Mouse (Mus musculus) MN1 (cell line): ENCODE results near the gene 4930523C07Rik.
A peak's percentile ranks its signal among the peaks of the same experiment; 100 is the strongest.

Experiments used
- DNase-seq: peaks from one replicate; pipeline ENCODE4 v3.0.0-alpha.2; 2016; ENCODE audit warnings: low spot score

4930523C07Rik gene

DNA sequence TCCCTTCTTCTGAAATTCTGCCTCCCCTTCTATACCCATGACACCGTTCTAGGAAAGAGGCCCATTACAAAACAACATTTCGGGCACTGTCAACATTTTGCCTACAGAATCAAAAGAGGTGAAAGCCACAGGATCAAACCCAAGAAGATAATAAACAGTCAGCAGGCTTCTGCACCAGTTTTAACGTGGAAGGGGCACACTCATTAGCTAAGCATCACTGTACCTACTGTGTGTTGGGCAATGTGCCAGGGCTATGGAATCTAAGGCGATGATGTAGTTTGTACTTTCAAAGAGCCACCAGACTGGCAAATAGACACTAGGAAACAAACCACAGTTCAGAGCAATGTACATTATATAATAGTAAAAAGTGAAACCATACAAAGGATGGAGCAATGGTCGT is 1.8 kb downstream of the 4930523C07Rik start:
- DNase-seq, result no peak

DNA sequence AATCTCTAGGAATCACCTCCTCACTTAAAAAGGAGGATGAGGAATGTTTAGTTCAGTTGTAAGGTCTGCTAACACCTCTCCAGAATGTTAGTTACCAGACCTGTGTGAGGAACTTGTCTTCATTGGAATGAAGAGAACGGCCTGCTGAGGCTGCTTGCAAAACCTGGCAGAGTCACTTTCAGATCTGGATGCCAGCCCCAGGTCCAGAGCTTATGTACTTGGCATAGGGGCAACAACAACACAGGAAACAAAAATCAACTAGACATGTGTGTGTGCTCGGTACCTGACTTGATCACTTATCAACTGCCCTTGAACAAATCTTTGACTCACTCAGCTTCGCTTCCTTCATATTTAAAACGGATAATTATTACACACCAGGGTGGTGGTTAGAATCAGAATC is 2.6 kb downstream of the 4930523C07Rik start:
- no peak for DNase-seq

DNA sequence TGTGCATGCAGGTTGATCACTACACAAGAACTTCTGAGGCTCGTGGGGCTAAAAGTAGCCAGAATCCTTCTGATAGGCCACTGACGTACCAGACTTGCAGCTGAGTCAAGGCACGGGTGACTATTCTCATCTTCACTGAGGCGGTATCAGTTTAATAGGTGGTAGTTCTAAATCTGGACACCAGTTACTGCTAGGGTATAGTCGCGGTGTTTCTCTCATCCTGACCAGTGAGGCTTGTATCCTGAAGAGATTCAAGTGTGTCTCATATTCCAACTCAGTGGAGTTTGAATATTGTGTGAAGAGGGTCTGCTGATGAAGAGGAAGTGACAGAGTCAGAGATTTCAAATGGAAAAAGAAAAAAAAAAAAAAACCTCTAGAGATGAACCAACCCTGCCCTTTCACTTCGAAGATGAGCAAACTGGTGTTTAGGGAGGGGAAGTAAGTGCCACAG is 3.3 kb downstream of the 4930523C07Rik start:
- DNase-seq, result no peak

DNA sequence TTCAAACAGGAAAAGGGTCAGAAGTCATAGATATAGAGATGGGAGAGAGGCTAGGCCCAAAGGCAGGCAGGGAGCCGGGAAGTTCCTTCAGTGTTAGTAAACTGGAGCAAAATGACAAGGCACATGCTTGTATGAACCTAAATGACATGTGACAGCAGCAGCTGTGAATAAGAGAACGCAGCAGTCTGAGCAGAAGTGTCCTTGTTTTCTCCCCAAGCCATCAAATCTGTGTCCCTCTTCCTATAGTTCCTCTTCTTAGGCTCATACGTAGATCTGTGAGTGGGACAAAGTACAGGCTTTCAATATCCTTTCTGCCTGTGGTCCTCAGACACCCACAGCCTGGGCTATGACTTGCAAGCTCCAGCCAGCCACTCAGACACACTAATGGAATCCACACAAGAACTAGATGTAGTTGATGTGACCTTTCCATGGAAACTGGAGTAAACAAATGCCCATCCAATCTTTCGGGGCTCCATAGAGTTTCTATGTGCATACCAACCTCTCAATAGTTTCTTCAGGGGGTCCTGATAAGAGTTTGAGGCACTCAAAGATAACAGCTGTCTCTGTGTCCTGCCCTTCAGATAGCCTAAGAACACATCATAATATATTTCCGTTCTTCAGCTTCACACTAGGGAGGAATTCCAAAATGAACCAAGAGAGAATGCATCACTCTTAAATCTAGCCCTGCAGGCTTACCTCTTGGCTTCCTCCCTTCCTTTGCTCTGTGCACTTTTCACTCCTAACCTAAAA is 5.1 kb downstream of the 4930523C07Rik start:
- DNase-seq, result no peak

DNA sequence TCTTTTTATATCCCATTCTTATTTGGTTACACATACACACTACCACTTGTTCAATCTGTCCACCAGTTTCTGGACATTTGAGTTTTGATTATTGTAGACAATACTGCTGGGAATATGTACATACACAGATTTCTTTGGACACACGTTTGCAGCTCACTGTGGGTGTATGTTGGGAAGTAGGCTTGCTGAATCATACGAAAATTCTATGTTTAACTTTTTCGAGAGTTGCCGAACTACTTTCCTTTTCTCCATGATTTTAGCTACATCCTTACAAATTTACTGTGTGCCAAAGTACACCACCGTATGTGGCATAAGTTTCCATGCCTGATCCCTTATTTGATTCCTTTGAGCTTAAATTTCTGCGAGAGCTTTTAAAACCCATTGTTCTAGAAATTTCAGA is 6.7 kb downstream of the 4930523C07Rik start:
- DNase-seq, result no peak

DNA sequence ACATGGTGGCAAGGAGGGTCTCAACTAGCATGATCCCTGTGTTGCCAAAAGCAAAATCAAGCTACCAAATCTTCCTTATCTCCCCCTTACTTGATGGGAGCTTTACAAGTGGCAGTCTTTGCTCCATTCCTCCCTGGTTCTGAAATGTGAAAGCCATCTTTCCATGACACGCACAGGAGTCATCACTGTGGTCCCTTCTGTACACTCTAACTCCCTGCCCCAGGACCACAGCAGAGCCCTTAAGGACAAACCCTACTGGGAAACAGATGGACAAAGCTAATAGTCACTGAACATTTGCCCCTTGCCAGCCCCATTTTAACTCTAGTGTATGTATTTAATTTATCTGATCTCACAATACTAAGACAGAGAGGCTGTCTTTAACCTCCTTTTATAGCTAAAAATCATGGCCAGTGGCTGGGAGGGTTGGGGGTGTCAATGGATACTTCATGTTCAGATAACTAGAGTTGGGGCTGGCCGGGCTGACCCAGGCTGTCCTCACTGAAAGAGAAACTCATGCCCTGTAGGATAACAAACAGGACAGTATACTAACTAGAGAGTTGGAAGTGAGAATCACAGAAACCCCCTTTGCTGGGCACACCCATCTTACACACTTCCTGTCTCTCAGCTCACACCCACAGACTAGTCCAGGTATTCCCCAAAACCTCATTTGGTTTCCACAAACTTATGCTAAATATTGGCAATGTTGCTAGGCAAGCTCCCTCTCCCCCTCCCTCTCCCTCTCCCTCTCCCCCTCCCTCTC is 8.6 kb downstream of the 4930523C07Rik start:
- DNase-seq, result no peak

DNA sequence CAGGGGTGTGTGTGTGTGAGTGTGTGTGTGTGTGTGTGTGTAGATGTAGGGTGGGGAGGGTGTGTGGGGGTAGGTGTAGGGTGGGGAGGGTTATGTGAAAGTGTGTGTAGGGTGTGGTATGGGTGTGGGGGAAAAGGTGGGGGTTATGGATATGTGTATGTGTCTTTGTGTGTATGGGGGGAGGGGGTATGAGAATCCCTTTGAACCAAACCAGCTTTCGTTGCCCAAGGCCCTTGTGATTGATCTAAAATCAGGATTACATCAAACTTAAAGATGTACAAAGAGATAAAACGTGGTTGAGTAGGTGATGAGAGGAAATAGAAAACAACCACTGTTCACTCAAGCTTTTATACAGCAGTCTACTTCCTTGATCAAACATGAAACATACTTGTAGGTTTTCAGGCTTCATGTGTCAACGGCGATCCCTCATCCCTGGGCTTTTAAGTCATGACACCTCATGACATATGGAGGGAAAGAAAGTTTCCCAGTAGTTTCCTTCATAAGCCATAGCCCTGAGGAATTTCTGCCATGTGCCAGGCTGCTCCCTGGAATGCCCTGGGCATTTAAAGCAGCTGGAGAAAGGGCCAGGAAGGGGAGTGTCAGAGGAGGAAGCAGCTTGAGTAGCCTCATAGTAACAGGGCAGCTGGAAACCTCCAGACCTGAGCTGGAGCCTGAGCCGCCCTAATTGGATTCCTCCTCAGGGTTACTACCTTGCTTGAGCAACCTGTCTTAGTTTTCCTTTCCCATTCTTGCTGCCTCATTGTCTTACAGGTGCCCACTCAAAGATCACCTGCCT is 9.5 kb downstream of the 4930523C07Rik start:
- no peak for DNase-seq

DNA sequence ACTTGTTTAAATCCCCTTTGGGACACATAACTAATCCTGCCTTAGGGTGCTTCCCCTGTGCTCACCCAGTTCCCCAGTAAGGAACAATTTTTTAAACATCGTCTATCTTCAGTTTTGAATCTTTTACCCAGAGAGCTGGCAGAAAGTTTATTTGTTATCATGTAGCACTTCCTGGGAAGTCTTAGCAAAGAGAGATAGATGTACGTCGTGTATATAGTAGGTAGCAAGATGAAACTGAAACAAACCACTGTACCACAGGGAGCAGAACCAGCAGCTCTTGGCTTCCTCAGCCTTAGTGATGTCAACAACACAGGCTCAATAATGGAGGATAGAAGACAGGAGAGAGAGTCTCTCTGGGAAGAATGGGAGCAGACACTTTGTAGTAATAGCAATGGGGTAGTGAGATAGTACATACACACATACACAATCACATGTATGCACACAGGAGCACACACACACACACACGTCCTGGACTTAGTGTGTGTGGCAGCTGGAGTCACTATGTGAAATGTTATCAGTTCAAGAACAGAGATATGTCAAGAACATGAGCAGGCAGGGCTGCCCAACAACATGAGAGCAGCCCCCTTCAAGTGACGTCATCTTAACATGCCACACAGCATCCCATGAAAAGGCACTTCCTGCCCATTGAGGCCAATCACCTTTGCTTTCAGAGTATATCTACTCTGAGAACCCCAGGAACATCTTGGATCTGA is 10.3 kb downstream of the 4930523C07Rik start:
- no peak for DNase-seq

DNA sequence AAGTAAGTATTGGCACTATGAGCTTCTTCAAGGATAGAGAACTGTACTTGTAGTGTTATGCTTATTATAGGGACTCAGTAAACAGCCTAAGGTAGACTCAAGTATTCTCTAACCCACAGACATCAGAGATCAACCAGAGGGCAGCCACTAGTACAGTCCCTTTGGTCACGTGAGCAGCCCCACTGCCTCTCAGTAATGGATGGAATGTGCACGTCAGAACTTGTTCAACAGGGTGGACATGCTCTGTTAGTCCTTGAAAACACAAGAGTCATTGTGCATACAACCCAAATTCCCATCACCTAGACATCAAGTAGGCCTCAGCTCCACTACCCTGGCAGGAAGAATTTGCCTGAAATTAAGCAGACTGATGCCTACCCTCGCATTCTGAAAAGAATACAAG is 13.5 kb downstream of the 4930523C07Rik start:
- no peak for DNase-seq

DNA sequence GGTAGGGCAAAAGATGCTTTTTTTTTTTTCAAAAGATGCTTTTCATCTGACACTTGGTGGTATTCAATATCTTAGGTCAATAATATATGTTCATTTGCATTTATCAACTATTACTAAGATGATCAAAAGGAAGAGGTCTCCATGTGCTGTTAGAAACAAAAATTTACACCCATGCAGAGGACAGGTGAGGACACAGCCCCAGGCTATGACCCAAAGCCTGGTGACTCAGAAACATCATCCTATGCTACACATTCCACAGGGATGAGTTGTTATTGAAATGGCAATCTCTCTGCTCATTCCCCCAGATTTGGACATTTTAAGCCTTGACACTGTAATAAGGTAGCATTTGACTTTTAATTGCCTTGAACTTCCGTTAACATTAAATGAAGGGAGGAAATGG is 15.7 kb downstream of the 4930523C07Rik start:
- DNase-seq, result no peak

DNA sequence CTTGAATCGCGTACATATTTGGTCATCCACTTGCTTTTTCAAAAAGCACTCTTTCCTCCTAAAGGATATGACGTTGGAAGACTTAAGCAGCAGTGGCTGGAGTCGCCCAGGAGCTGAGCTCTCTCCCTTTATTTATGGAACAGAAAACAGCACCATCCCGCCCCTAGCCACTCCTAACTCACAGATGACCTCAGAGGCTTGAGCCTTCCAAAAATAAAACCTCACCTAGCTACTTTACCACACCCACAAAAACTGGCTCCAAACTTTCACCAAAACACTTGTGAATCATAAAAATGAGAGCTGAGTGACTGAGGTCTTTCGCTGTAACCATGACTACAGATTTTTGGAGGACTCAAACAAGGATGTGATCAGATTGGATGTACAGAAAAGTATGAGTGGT is 16.4 kb downstream of the 4930523C07Rik start:
- DNase-seq, result no peak

DNA sequence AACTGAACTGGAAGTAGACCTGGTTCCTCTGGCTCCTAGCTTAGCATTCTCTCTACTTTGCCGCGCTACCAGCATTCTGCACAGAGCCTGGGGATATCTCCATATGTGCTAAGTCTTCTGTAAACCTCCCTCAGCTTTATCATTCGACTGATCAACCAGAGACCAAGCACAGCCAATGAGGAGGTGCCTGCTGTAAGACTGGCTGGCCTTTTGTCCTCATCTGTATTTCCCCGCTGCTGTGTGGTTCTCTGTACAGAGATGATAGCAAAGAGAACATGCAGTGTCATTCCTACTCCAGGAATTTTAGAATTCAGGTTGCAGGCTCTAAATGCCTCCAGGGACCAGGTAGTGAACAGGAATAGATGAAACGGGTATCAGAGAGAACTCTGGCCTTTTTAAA is 17.1 kb downstream of the 4930523C07Rik start:
- DNase-seq, result no peak

DNA sequence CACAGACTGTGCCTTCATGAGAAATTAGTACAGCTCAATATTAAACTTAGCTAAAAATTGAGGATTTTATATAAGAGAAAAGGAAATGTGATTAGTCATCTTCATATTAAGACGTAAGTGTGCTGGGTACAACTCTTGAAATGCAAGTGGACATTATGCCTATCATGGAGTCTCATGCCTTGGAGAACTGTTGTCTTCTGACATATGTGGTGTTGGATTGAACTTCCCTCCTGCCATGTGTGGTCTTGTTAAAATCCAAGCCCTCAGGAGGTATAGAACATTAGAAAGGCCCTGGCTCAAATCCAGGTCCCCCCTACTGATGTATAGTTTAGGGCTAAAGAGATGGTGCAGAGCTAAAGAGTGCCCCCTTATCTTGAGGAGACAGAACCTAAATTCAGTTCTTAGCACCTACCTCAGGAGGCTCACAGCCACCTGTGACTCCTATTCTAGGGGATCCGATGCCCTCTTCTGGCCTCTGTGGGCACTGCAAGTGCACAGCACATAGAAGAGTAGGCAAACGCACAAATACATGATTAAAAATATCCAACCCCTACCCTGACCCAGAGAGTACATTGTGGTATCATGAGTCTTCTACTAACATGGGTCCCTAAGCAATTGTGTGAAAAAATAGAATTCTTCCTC is 17.7 kb downstream of the 4930523C07Rik start:
- DNase-seq, result no peak

DNA sequence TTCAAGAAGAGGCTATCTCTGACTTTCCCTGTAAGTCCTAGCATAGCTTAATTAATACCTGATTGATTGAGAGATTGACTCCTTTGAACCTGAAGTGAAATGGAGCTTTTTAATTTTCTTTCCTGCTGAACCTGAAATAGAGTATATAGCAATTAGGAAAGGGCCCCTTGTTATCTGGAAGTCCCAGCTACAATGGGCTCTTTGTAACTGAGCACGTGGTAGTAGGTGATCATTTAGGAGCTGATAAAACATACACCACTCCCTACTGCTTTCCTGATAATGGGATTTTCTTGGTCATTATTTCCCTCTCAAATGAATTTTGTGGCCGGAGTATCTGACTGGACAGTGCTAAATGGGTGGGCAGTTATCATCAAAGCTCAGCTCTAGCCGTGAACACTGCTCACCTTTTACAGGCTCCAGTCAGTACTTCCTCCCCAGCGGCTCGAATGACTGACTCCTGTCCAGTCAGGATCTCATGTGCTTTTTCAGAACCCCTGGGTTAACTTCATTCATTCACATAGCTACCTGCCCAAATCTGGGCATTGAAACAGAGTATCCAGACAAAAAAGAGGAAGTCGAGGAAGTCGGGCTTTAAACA is 20.5 kb downstream of the 4930523C07Rik start:
- DNase-seq, result no peak

DNA sequence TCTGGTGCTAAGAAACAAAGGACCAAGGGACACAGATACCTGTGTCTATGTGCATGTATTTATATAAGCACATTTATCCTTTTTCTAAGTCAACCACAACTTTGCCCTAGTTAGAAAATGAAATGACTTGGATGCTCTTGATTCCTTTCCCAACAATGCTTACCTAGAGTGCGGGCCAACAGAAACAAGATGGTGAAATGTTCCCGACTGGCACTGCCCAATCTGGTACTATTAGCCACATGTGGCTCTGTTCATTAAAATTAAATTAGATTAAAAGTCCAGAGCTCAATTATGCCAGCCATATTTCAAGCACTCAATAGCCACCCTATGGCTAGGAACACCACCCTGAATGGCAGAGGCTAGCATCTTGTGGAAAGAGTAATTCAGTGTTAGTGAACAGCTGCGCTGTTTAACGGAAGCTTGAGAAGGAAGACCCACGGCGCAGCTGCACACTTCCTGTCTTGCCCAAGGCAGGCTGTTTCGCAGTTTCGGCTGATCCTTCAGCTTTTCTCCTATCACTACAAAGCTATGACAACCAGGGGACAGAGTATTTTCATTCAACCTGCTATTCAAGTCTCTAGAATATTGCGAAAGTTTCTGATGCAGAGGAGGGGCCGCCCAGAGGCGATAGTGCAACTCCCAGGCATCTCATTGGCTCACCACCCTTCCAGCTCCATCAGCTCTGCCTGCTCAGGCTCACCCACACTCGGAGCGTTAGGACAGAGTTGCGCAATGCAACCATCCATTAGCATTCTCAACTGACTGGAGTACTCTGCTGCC is 34.9 kb downstream of the 4930523C07Rik start:
- no peak for DNase-seq

DNA sequence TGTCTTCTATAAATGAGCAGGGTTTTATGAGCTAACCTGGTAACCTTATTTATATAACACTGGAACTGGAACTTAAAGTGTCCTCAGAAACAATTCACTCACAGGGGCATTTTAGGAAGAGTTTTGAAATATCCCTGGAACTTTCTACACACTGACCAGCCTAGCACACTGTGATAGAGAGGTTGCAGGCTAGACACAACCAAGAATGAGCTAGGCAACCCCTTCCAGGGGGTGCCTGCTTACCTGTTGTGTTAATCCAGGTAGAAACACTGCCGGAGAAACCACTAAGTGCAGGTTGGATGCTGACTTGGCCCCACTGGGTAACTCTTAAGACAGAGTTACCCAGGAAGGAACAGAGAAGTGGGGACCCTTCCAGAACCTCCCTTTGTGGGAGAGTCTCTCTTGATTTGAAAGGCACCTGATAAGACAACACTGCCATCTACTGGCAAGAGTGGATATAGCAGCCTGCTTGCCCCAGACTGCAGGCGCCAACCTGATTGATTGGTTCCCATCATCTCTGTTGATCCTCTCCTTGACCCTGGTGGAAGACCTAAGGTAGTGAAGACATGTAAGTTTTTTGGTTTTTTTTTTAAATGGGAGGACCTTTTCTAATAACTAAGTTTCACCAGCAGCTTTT is 36.7 kb downstream of the 4930523C07Rik start:
- peak; percentile 71 for DNase-seq

DNA sequence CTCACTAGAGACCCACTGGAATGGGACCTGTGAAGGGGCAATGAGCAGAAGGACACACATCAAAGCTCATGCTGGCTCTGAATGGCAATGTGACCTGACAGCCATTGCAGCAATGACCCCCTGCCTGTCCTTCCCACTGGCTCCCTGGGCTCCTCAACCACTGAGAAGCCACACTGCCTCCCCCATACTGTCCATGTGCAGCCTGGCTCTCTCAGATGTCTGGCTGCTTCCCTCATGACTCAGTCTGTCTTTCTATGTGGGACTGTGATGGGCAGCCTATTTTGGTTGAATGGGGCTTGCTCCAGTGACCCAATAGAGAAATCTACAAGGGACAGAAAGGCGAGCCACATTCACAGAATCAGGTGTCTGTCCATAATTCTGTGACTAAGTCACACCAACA is 38.5 kb downstream of the 4930523C07Rik start:
- DNase-seq, result no peak

DNA sequence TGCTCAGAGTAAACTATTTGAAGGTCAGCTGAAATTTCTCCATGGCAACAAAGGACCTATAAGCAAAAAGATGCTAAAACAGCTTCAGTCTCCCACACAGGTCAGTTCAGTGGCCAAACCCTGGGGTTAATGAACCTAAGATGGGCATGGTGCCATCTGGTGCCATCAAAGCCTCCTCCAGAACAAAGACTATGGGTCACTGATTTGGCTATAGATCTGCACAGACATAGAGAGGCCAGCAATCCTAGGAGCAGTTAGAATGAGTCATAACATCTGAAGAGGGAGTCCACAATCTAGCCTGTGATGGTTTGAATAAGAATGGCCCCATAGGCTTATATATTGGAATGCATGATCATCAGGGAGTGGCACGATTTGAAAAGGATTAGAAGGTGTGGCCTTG is 40.1 kb downstream of the 4930523C07Rik start:
- no peak for DNase-seq

DNA sequence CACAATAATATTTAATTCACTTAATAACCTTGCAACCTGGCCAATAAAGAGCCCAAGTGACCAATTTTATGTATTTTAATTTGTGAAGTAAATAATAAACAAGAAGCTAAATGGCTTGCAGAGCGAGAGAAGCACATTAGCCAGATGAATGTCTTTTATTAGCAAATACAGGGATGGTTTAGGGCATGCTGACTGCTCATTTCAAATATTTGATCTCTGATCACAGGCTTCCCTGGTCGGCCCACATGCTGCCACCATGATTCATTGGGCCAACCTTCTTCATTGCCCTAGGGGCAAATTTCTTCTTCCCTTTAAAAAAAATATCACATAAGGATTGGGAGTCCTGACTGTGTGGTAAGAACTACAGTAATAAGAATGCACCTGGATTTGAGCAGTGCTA is 42.5 kb downstream of the 4930523C07Rik start:
- no peak for DNase-seq
